ENCODE assay signal across 9 mouse cellular contexts in the genomic region with DNA sequence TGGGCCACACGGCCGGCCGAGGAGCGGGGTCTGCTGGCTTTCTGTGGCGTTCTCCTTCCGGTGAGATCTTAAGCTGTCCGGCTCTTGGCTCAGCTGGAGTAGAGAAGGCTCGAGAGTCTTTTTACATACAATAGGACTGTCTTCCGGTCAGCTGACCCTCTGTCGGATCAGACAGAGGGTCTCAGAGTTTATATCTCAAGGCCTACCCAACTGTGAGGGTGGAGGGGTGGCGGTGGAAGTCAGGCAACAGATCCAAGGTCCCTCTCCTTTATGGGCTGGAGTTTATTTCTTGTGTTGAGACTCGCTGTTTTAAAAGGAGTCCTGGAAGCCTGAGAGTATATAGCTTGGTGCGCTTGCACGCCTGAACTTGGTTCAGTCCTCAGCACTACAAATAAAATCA. TPM values are rescaled to one million over a fixed set of nuclear protein-coding genes. Genes with fewer than 3 reads are reported as not detected.
DNase-seq lines count a peak whose midpoint lies in the region; ATAC-seq lines count a peak whose summit lies in the region.
"Had no signal": no experiment of that assay in that cellular context is flagged by ENCODE, and none has a peak within 500 bp of the region (broad histone marks: within the 10 kb centered on the region; RNA-seq: fewer than 3 reads in every experiment).

A gene (minus strand): TSS at position 101 of the 400 bp plus-strand sequence.

- H3K36me3 ChIP-seq in midbrain, embryonic 15.5 days (replicated peaks), result no peaks in the 10 kb centered on the region
- no peaks in the 10 kb centered on the region for H3K36me3 ChIP-seq in midbrain, embryonic 16.5 days (ENCODE audit: control insufficient read depth, insufficient read depth, low read length)
- no peaks in the 10 kb centered on the region for H3K36me3 ChIP-seq in kidney, embryonic 15.5 days
- H3K36me3 ChIP-seq: midbrain, embryonic 13.5 days had no signal

- intact Hi-C loops in heart, postnatal 14 days (cut with DNase I), result no loop called here

- H3K27me3 ChIP-seq in midbrain, embryonic 15.5 days (replicated peaks), result no peaks in the 10 kb centered on the region
- H3K27me3 ChIP-seq in midbrain, embryonic 16.5 days (ENCODE audit: control insufficient read depth, insufficient read depth, low read depth, low read length), result no peaks in the 10 kb centered on the region
- no peaks in the 10 kb centered on the region for H3K27me3 ChIP-seq in kidney, embryonic 15.5 days
- H3K27me3 ChIP-seq: midbrain, embryonic 13.5 days had no signal

- no peak within 1 kb of the TSS for H3K4me3 ChIP-seq in midbrain, embryonic 15.5 days
- no peak within 1 kb of the TSS for H3K4me3 ChIP-seq in midbrain, embryonic 16.5 days (ENCODE audit: low read depth, low read length)
- H3K4me3 ChIP-seq in kidney, embryonic 15.5 days (replicated peaks), result no peak within 1 kb of the TSS
- H3K4me3 ChIP-seq: midbrain, embryonic 13.5 days had no signal

- H3K4me1 ChIP-seq in midbrain, embryonic 15.5 days, result no peaks in the 10 kb centered on the region
- no peaks in the 10 kb centered on the region for H3K4me1 ChIP-seq in midbrain, embryonic 16.5 days (ENCODE audit: control insufficient read depth, insufficient read depth, low read length)
- H3K4me1 ChIP-seq in kidney, embryonic 15.5 days, result no peaks in the 10 kb centered on the region
- H3K4me1 ChIP-seq: midbrain, embryonic 13.5 days had no signal

- no peak within 1 kb of the TSS for H3K9ac ChIP-seq in midbrain, embryonic 15.5 days
- no peak within 1 kb of the TSS for H3K9ac ChIP-seq in midbrain, embryonic 16.5 days (ENCODE audit: low read depth, low read length)
- H3K9ac ChIP-seq in kidney, embryonic 15.5 days, result no peak within 1 kb of the TSS
- H3K9ac ChIP-seq: midbrain, embryonic 13.5 days had no signal

- 83% methylated on average over 14 of the region's 14 CpGs for WGBS in midbrain, embryonic 15.5 days
- WGBS in midbrain, embryonic 16.5 days, result 80% methylated on average over 14 of the region's 14 CpGs
- WGBS in kidney, embryonic 15.5 days, result 88% methylated on average over 14 of the region's 14 CpGs

- no peaks in the 10 kb centered on the region for H3K9me3 ChIP-seq in midbrain, embryonic 15.5 days
- H3K9me3 ChIP-seq in midbrain, embryonic 16.5 days (replicated peaks; ENCODE audit: control insufficient read depth, low read length, poor library complexity, severe bottlenecking), result no peaks in the 10 kb centered on the region
- no peaks in the 10 kb centered on the region for H3K9me3 ChIP-seq in kidney, embryonic 15.5 days (replicated peaks)
- H3K9me3 ChIP-seq: midbrain, embryonic 13.5 days had no signal

- no peak within 1 kb of the TSS for H3K4me2 ChIP-seq in midbrain, embryonic 15.5 days
- H3K4me2 ChIP-seq in midbrain, embryonic 16.5 days (ENCODE audit: low read length), result no peak within 1 kb of the TSS
- no peak within 1 kb of the TSS for H3K4me2 ChIP-seq in kidney, embryonic 15.5 days
- H3K4me2 ChIP-seq: midbrain, embryonic 13.5 days had no signal

- no peak within 1 kb of the TSS for H3K27ac ChIP-seq in midbrain, embryonic 15.5 days
- H3K27ac ChIP-seq in midbrain, embryonic 16.5 days (ENCODE audit: low read length), result no peak within 1 kb of the TSS
- no peak within 1 kb of the TSS for H3K27ac ChIP-seq in kidney, embryonic 15.5 days
- H3K27ac ChIP-seq: midbrain, embryonic 13.5 days had no signal

- DNase-seq in adrenal gland, adult 18-20 months (ENCODE audit: low spot score in 2 of 2), result no peak
- no peak for DNase-seq in adrenal gland, adult (ENCODE audit: inconsistent age in 2 of 2, low spot score in 1 of 2)
- DNase-seq in heart, postnatal 14 days, result no peak
- DNase-seq in kidney, postnatal 25 days, result no peak

- no peak for ATAC-seq in midbrain, embryonic 15.5 days (replicated peaks)
- ATAC-seq in midbrain, embryonic 16.5 days, result no peak
- no peak for ATAC-seq in monocyte, adult 5-6 weeks (replicated peaks; ENCODE audit: insufficient number of reproducible peaks, low FRiP score, low TSS enrichment, poor library complexity, severe bottlenecking)
- ATAC-seq in kidney, embryonic 15.5 days (replicated peaks; ENCODE audit: low FRiP score), result no peak
- ATAC-seq: midbrain, embryonic 13.5 days had no signal

RNA-seq across cellular contexts. Expression of the gene that starts here (rescaled TPM):
- 10 to 100 TPM; 48.6 to 55.5 TPM for total RNA-seq in adrenal gland, adult 18-20 months (2021)
- 10.5 and 12.1 TPM in 2 replicates for polyA plus RNA-seq in midbrain, embryonic 15.5 days (2015; fragmentation: Nextera tagmentation; extraction: Ambion mirVana)
- polyA plus RNA-seq in midbrain, embryonic 16.5 days (2015; fragmentation: Nextera tagmentation; extraction: Ambion mirVana), result 9.4 and 9.6 TPM in 2 replicates
- 10 to 100 TPM; 41.0 to 41.1 TPM for total RNA-seq in heart, postnatal 14 days (2021)
- 1,192 to 2,405 TPM (median 1,864 TPM) in 3 replicates for total RNA-seq in monocyte, adult 5-6 weeks (2017)
- 8.6 and 9.9 TPM in 2 replicates for polyA plus RNA-seq in kidney, embryonic 15.5 days (2015; fragmentation: Nextera tagmentation; extraction: Ambion mirVana)

Comparison
In these comparisons a context has a peak if more than half of its experiments do, and no peak if none do; other contexts are left out.
1. RNA of the gene that starts here (total RNA-seq): 1,192 to 2,405 TPM in monocyte, adult 5-6 weeks; 48.6 to 55.5 TPM in adrenal gland, adult 18-20 months and 41.0 to 41.1 TPM in heart, postnatal 14 days; every median in the first group is over 10 times any median in the second.